Mouse (Mus musculus) T-cell, adult 2 months (primary cell): ENCODE measurements around the gene Prkg2.

Source experiments
- DNase-seq: peaks from one replicate; pipeline ENCODE4 v3.0.0; 2022; ENCODE audit warnings: low spot score

Gene Prkg2

GRCm38 (mm10) chr5:98975877-98976672 lies 61.1 kb downstream of the Prkg2 start:
- DNase-seq, result no peak

GRCm38 (mm10) chr5:98966679-98967078 lies 70.5 kb downstream of the Prkg2 start:
- DNase-seq, result no peak

GRCm38 (mm10) chr5:98965139-98965538 lies 72.0 kb downstream of the Prkg2 start:
- no peak for DNase-seq

- DNase-seq, result no peak
Measured at GRCm38 (mm10) chr5:98964367-98964766, 72.8 kb downstream of the Prkg2 start.

GRCm38 (mm10) chr5:98962472-98962871 lies 74.7 kb downstream of the Prkg2 start:
- no peak for DNase-seq

- no peak for DNase-seq
Measured at GRCm38 (mm10) chr5:98955576-98955975, 81.6 kb downstream of the Prkg2 start.

- no peak for DNase-seq
Measured at GRCm38 (mm10) chr5:98953386-98953785, 83.8 kb downstream of the Prkg2 start.

- no peak for DNase-seq
Measured at GRCm38 (mm10) chr5:98951566-98951965, 85.6 kb downstream of the Prkg2 start.

GRCm38 (mm10) chr5:98950495-98951092 lies 86.6 kb downstream of the Prkg2 start:
- no peak for DNase-seq

GRCm38 (mm10) chr5:98949784-98950183 lies 87.4 kb downstream of the Prkg2 start:
- no peak for DNase-seq

- no peak for DNase-seq
Measured at GRCm38 (mm10) chr5:98946656-98947055, 90.5 kb downstream of the Prkg2 start.

GRCm38 (mm10) chr5:98946117-98946620 lies 91.0 kb downstream of the Prkg2 start:
- no peak for DNase-seq

- no peak for DNase-seq
Measured at GRCm38 (mm10) chr5:98943776-98944175, 93.4 kb downstream of the Prkg2 start.

GRCm38 (mm10) chr5:98940731-98941130 lies 96.4 kb downstream of the Prkg2 start:
- no peak for DNase-seq

GRCm38 (mm10) chr5:98939631-98940208 lies 97.4 kb downstream of the Prkg2 start:
- DNase-seq, result no peak

GRCm38 (mm10) chr5:98939116-98939515 lies 98.0 kb downstream of the Prkg2 start:
- no peak for DNase-seq

- DNase-seq, result no peak
Measured at GRCm38 (mm10) chr5:98937879-98938278, 99.3 kb downstream of the Prkg2 start.

GRCm38 (mm10) chr5:98936650-98937049 lies 100.5 kb downstream of the Prkg2 start:
- DNase-seq, result no peak

- no peak for DNase-seq
Measured at GRCm38 (mm10) chr5:98935930-98936329, 101.2 kb downstream of the Prkg2 start.

- no peak for DNase-seq
Measured at GRCm38 (mm10) chr5:98922921-98923320, 114.2 kb downstream of the Prkg2 start.

GRCm38 (mm10) chr5:98921608-98922007 lies 115.5 kb downstream of the Prkg2 start:
- no peak for DNase-seq

GRCm38 (mm10) chr5:98918716-98919115 lies 118.4 kb downstream of the Prkg2 start:
- DNase-seq, result no peak

- DNase-seq, result no peak
Measured at GRCm38 (mm10) chr5:98902339-98902738, 134.8 kb downstream of the Prkg2 start.
